Mouse (Mus musculus) liver, embryonic 14.5 days (tissue): ENCODE measurements at regions not wholly inside any gene's neighbourhood (a gene's known extent, or its start where the extent isn't known, plus 50 kb on each side); places are given as distances from the start of the nearest gene placed in this dataset.

ENCODE experiments used
- CTCF ChIP-seq: IDR thresholded peaks from 2 replicates; pipeline ENCODE4 v1.5.1; 2016; ENCODE audit warnings: antibody characterized with exemption, low read depth, control low read depth
- EP300 ChIP-seq: IDR thresholded peaks from 2 replicates; pipeline ENCODE4 v1.6.1; 2016; ENCODE audit warnings: antibody characterized with exemption, low read depth

GRCm38 (mm10) chr9:85096520-85096919 is 216.1 kb upstream of the Gm11114 start:
- TF ChIP-seq EP300 = no peak
- TF ChIP-seq CTCF = no peak
